Mouse (Mus musculus) E14TG2a.4 (cell line): ENCODE measurements around the gene Arhgef3.

Source experiments
- H3K27me3 ChIP-seq: 2 replicates; pipeline ENCODE4 v1.6.1; 2014; ENCODE audit warnings: low read length, control low read depth; ENCODE audit not compliant: insufficient read depth
- H3K36me3 ChIP-seq: 2 replicates; pipeline ENCODE4 v1.6.1; 2014; ENCODE audit warnings: low read length, control low read depth; ENCODE audit not compliant: insufficient read depth
- H3K4me1 ChIP-seq: replicated peaks from 2 replicates; pipeline ENCODE4 v1.6.1; 2014; ENCODE audit warnings: low read depth, low read length, control low read depth
- H3K4me3 ChIP-seq: replicated peaks from 2 replicates; pipeline ENCODE4 v1.5.1; 2014; ENCODE audit warnings: mild to moderate bottlenecking, low read length
- H3K9me3 ChIP-seq: 2 replicates; pipeline ENCODE4 v1.6.1; 2014; ENCODE audit warnings: low read length, control low read depth
- CTCF ChIP-seq: conservative IDR thresholded peaks from 2 replicates; pipeline ENCODE4 v1.5.1; 2014; ENCODE audit warnings: low read length
- NANOG ChIP-seq: IDR thresholded peaks from 2 replicates; pipeline ENCODE4 v1.6.1; 2014; ENCODE audit warnings: borderline replicate concordance, low read length, mixed read lengths
- POU5F1 ChIP-seq: IDR thresholded peaks from 2 replicates; pipeline ENCODE4 v1.6.1; 2014; ENCODE audit warnings: low read length, borderline replicate concordance

The Arhgef3 gene

DNA sequence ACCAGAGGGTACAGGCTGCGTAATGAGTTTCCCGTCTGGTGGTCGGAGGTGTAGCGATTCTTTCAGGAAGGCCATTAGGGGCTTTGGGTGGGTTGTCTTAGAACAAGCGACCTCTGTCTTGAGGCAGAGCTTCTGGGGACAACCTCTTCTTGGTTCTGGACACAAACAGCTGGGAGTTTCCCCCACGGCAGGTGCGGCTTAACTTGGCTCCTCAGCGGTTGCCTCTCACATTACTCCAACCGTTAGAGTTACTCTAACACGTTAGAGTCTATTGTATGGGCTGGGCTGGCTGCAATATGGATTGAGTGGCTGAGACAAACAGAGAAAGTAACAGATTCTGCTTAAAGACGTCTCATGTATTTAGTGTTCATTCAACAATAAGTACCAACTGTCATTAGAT, 60.6 kb downstream of the Arhgef3 start:
- no peak overlapping the region for H3K4me3 ChIP-seq
- TF ChIP-seq POU5F1, result no peak
- no peak for TF ChIP-seq CTCF
- no peak for TF ChIP-seq NANOG

DNA sequence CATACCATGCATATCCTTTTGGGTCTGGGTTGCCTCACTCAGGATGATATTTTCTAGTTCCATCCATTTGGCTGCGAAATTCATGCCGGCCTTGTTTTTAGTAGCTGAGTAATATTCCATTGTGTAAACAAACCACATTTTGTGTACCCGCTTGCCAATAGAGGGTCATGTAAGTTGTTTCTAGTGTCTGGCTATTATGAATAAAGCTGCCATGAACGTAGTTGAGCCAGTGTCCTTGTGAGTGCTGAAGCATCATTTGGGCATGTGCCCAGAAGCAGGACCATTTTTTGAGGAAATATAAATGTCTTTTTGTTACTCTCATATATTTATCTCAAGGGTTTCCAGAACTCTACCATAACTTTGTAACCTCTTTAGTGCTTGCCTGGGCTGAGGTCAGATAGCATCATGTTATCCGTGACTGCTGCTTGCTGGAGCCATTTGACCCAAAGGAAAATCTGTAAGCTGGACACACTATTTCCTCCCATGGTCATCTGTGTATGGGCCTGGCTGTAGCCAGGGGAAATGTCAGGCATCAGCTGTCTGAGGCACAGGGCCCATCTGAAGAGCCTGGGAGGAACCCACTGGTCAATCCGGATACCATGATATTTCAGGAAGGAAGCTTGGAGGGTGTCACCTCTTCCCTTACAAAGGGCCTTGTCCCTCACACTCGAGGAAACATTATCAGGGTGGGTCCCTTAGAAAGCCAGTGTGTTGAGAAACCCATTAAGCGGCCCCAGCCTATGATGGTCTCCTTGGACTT, 63.3 kb downstream of the Arhgef3 start:
- H3K9me3 ChIP-seq, result no peaks in the 10 kb centered on the region
- TF ChIP-seq NANOG, result no peak
- no peak for TF ChIP-seq POU5F1
- TF ChIP-seq CTCF, result no peak
- H3K27me3 ChIP-seq, result no peaks in the 10 kb centered on the region
- no peaks in the 10 kb centered on the region for H3K36me3 ChIP-seq
- H3K4me1 ChIP-seq, result peaks cover 46% of the 10 kb centered on the region
- no peak overlapping the region for H3K4me3 ChIP-seq

More for the DNA sequence above, 60.6 kb downstream of the Arhgef3 start:
- no peaks in the 10 kb centered on the region for H3K27me3 ChIP-seq
- no peaks in the 10 kb centered on the region for H3K36me3 ChIP-seq
- peaks cover 51% of the 10 kb centered on the region for H3K4me1 ChIP-seq
- H3K9me3 ChIP-seq, result no peaks in the 10 kb centered on the region

DNA sequence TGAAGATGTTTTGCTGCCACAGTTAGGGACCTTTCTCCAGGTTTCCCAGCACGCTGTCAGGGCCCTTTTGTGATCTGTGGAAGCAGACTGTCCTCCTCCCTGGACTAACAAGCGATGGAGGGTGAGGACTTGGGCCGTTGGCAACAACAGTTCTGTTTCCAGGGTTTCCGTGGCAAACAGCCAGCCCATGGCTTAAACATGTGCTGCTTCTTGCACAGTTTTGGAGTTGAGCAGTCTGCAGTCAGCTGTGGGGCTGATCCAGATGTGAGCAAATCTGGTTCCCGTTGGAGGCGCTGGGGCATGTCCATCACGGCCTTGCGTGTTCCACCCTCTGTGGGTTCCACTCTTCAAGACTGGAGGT, 63.8 kb downstream of the Arhgef3 start:
- Histone ChIP-seq H3K4me3 (no peak overlapping the region), H3K36me3 (no peaks in the 10 kb centered on the region), H3K27me3 (no peaks in the 10 kb centered on the region), H3K4me1 (peaks cover 46% of the 10 kb centered on the region), H3K9me3 (no peaks in the 10 kb centered on the region)
- no peak for TF ChIP-seq CTCF
- TF ChIP-seq NANOG, result no peak
- TF ChIP-seq POU5F1, result no peak

DNA sequence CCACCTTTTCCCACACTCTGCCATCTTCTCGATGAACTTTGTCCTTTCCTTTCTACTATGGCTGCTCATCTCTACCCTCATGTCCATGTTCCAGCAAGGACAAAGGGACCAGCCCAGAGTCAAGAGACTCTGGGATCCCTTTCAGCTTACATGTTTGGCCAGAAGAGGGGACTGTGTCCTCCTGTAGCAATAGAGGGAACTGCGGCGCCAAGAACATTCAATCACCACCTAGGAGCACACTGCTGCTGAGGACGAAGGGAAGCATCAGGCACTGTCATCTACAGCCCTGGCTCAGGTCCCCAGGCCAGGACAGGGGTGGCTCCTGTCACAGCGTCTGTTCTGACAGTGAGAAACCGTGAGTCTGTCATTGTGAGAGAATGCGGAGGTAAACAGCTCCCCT, 65.1 kb downstream of the Arhgef3 start:
- no peaks in the 10 kb centered on the region for H3K36me3 ChIP-seq
- TF ChIP-seq CTCF (no peak), POU5F1 (no peak), NANOG (no peak)
- H3K27me3 ChIP-seq, result no peaks in the 10 kb centered on the region
- peaks cover 36% of the 10 kb centered on the region for H3K4me1 ChIP-seq
- H3K4me3 ChIP-seq, result no peak overlapping the region
- no peaks in the 10 kb centered on the region for H3K9me3 ChIP-seq

DNA sequence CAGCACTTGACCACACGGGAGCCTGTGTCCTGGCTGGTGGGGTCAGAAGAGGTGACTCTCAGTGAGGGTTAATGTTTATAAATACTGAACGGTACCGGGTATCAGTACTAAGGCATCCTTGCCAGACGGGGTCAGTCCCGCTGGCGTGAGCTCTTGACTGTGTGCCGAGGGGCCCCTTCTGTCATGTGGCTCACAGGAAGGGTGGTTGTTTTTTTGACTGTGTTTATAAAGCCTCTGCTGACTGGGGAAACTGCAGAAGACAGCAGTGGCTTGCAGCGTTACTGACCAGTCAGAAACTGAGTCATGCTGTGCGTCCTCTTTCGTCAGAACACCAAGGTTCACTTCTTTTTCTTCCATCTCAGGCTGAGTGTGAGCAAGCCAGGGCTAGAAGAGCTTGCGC, 67.4 kb downstream of the Arhgef3 start:
- TF ChIP-seq NANOG (no peak), CTCF (0 out of 2 replicates have a peak, but pooled peaks have one; percentile 4)
- peak overlapping the region; percentile 27 for H3K4me3 ChIP-seq
- H3K4me1 ChIP-seq, result peaks cover 24% of the 10 kb centered on the region
- H3K36me3 ChIP-seq, result no peaks in the 10 kb centered on the region
- no peaks in the 10 kb centered on the region for H3K9me3 ChIP-seq
- H3K27me3 ChIP-seq, result no peaks in the 10 kb centered on the region

DNA sequence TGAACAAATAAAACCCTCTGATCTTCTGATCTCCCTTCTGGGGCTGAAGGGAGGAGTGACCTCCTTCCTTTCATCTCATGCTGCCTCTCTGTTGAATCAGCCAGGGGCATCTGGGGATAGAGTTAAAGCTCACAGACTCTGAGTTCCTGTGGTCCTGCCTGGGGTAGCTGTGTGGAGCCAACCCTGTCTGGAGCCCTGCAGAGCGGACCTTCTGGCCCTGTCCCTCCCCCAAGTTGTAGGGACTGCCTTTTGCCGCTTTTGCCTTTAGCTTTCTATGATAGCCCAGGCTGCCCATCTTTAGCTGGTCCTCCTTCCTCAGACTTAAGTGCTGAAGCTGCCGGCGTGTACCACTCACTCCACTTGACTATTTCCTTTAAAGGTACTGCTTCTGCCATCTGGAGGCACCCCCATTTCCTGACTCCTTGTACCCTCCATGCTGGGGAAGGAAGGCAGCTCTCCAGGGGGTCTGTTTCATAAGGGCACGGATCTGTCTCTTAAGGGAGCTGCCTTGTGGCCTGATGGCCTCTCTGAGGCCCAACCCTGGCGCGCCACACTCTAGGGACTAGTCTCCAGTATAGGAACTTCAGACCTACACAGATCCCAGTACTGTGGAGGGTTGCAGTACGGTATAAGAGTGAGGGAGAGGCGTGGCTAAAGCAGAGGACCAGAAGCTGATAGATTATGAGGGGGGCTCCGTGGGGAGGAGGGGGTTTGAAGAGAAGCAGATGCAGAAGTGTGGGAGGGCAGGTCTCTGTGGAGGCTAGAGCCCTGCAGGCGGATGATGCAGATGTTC, 68.1 kb downstream of the Arhgef3 start:
- Histone ChIP-seq H3K36me3 (no peaks in the 10 kb centered on the region), H3K9me3 (no peaks in the 10 kb centered on the region), H3K27me3 (no peaks in the 10 kb centered on the region), H3K4me3 (peak overlapping the region; percentile 27), H3K4me1 (peaks cover 26% of the 10 kb centered on the region)
- TF ChIP-seq POU5F1, result no peak

DNA sequence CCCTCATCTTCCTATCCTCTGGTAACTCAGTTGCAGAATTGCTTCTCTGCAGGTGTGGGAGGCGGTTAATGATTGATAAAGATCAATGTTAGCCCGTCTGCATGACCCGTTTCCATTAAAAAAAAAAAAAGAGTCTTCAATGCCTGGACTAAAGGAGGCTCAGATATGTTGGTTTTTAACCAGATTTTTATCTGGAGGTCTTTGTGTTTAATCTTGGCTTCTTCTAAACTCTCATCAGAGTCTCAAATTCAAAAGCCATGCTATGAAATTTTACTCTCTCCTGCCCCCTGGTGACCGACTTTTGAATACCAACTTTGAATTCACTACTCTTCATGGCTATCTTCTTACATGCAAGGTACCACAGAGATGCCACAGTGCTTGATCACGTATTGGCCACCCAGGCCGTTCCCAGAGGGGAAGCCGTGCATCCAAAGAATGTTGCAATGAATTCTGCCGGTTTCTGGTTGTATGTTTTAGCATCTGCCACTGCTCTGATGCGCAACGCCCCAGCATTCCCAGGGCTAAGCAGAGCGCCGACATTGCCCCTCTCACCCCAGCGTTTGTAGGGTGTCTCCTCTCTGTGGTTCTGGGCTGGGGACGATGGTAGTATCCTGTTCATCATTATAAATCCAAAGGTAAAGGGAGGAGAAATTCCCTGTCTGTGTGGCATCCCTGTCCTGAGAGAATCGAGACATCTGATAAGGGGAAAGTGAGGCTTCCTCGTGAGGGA, 69.0 kb downstream of the Arhgef3 start:
- Histone ChIP-seq H3K4me3 (peak overlapping the region; percentile 27; the same call in 1 of the 2 replicates), H3K36me3 (no peaks in the 10 kb centered on the region), H3K9me3 (no peaks in the 10 kb centered on the region), H3K4me1 (peaks cover 27% of the 10 kb centered on the region), H3K27me3 (no peaks in the 10 kb centered on the region)
- TF ChIP-seq POU5F1 (no peak), CTCF (peak; percentile 55)

DNA sequence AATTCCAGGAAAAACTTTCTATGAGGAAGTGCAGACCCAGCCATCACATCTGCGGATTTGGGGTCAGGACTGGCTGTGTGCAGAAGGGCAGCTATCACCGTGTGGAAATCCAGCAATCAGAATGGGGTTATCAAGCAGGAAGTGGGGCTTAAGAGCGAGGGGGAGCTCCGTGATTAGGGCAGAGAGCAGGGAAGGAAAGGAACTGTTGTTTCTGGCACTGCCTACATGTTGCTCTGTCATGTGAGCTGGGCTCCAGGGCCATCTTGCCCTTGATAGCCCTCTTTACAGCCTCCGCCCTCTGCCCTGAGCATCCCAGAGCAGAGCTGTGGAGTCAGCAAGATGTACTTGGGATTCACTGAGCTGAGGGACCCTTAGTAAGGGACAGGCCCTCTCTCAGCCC, 71.2 kb downstream of the Arhgef3 start:
- Histone ChIP-seq H3K4me1 (peaks cover 39% of the 10 kb centered on the region), H3K4me3 (no peak overlapping the region), H3K27me3 (no peaks in the 10 kb centered on the region), H3K9me3 (no peaks in the 10 kb centered on the region), H3K36me3 (no peaks in the 10 kb centered on the region)
- TF ChIP-seq POU5F1 (no peak), NANOG (no peak)
